Mouse (Mus musculus): ENCODE measurements around the gene B4galnt3.

DNA sequence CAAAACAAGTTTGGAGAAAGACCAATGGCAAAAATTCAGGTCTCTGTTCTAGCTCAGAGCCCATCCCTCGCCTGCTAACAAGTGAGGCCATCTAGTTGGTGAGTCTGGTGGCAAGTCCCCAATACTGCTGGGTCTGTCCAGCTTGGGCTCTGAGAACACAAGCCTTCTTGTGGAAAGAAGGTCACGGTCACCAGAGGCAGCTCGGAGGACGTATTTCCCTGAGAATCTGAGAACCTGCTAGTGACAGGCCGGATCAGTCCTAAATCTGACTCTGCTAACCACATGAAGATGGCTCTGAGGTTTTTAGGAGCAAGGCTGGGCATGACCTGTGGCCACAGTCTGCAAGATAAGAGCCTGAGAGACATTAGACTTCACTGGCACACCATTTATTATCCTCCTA, 47.7 kb downstream of the B4galnt3 start:
- TF ChIP-seq CTCF (IDR thresholded peaks at IDR 0.05; ENCODE audit: borderline replicate concordance, insufficient read depth, low read length) (no peak), POLR2A (IDR thresholded peaks at IDR 0.05; ENCODE audit: low read depth, low read length) (no peak)
